Mouse (Mus musculus): Measurements from ENCODE around the gene Tut1. TPM values are rescaled to one million over a fixed set of nuclear protein-coding genes. Genes with fewer than 3 reads are reported as not detected.

Tut1 gene
- total and polyA plus RNA-seq, 3 experiments = 54.6 to 68.2 TPM; not detected in 1

- no peak for TF ChIP-seq ETS1 (IDR thresholded peaks at IDR 0.05; ENCODE audit: low read depth, low read length)
- no peak for TF ChIP-seq NELFE (IDR thresholded peaks at IDR 0.05; ENCODE audit: low read depth, low read length)
- TF ChIP-seq MAZ (IDR thresholded peaks at IDR 0.05; ENCODE audit: low read depth, low read length) = no peak
- peak overlapping the region; percentile 88 for H3K27ac ChIP-seq (ENCODE audit: control insufficient read depth, low read depth, low read length)
- DNase-seq (ENCODE audit: low read depth, low spot score) = no peak
- peaks cover 1 to 13% of the 10 kb centered on the region in 2 experiments for H3K36me3 ChIP-seq (ENCODE audit: control insufficient read depth in 1 of 2, insufficient read depth in 2 of 2, low read length in 2 of 2)
- peak overlapping the region; percentile 83 to 91 for H3K4me3 ChIP-seq (ENCODE audit: control insufficient read depth in 1 of 2, insufficient read depth in 1 of 2, low read depth in 2 of 2, low read length in 2 of 2)
- H3K79me2 ChIP-seq (ENCODE audit: control insufficient read depth, insufficient read depth, low read length, poor library complexity) = peaks cover 16% of the 10 kb centered on the region
- peak overlapping the region; percentile 92 for H3K9ac ChIP-seq (ENCODE audit: control insufficient read depth, low read depth, low read length, poor library complexity, severe bottlenecking)
- H3K27me3 ChIP-seq (ENCODE audit: control insufficient read depth in 1 of 2, insufficient read depth in 2 of 2, low read length in 2 of 2) = no peaks in the 10 kb centered on the region
- H3K4me1 ChIP-seq (ENCODE audit: control insufficient read depth in 1 of 2, insufficient read depth in 2 of 2, low read length in 2 of 2) = peaks cover 8 to 10% of the 10 kb centered on the region in 2 experiments; a peak in 3 of 4 replicates
- no peaks in the 10 kb centered on the region for H3K9me3 ChIP-seq (replicated peaks; ENCODE audit: insufficient read depth, low read length)
These were observed 34.0 kb upstream of the Tut1 start for GRCm38 (mm10) chr19:8919684-8920072.

DNA sequence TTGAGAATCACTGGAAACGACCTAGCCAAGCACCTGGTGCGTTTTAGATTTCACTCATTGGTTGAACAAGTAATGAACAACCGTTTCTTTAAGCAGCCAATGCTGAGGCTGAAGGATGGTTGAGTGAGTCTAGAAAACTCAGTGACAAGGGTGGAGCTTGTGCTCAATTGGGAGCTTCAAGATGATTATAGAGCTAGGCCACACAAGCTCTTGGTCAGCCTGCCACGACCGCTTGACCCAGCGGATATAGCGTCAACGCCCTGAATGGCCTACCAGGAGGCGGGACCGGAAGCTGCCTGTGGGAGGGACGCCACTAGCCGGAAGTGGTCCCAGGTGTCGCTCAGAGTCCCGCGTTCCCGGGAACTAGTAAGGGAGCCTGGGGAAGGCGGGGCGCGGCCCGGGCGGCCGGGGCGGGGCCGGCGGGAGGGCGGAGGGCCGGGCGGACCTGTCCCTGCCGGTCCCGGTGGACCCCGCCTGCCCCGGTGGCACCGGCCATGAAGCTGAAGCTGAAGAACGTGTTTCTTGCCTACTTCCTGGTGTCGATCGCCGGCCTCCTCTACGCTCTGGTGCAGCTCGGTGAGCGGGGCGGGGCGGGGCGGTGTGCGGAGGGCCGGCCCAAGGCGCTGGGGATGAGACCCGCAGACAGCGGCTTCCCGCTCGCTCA is 33.4 kb upstream of the Tut1 start, which contains the start of gene B3gat3:
B3gat3 (plus strand) TSS at position 302 of the 664 bp plus-strand sequence.
- peaks cover 8 to 10% of the 10 kb centered on the region in 2 experiments; a peak in 3 of 4 replicates for H3K4me1 ChIP-seq (ENCODE audit: control insufficient read depth in 1 of 2, insufficient read depth in 2 of 2, low read length in 2 of 2)
- H3K36me3 ChIP-seq (ENCODE audit: control insufficient read depth in 1 of 2, insufficient read depth in 2 of 2, low read length in 2 of 2) = peaks cover 1 to 13% of the 10 kb centered on the region in 2 experiments; a peak in 3 of 4 replicates
- peak; percentile 91 for DNase-seq (ENCODE audit: low read depth, low spot score)
- no peaks in the 10 kb centered on the region for H3K27me3 ChIP-seq (ENCODE audit: control insufficient read depth in 1 of 2, insufficient read depth in 2 of 2, low read length in 2 of 2)
- H3K9ac ChIP-seq (ENCODE audit: control insufficient read depth, low read depth, low read length, poor library complexity, severe bottlenecking) = peak within 1 kb of the TSS; percentile 92
- H3K79me2 ChIP-seq (ENCODE audit: control insufficient read depth, insufficient read depth, low read length, poor library complexity) = peaks cover 16% of the 10 kb centered on the region
- peak within 1 kb of the TSS; percentile 83 to 91 for H3K4me3 ChIP-seq (ENCODE audit: control insufficient read depth in 1 of 2, insufficient read depth in 1 of 2, low read depth in 2 of 2, low read length in 2 of 2)
- peak within 1 kb of the TSS; percentile 88 for H3K27ac ChIP-seq (ENCODE audit: control insufficient read depth, low read depth, low read length)
- no peaks in the 10 kb centered on the region for H3K9me3 ChIP-seq (replicated peaks; ENCODE audit: insufficient read depth, low read length)
- TF ChIP-seq TCF12 (IDR thresholded peaks at IDR 0.05; ENCODE audit: low read depth, low read length) (0 out of 2 replicates have a peak, but pooled peaks have one; percentile 34), ELF1 (IDR thresholded peaks at IDR 0.05; ENCODE audit: low read depth, low read length) (peak; percentile 81), TBP (IDR thresholded peaks at IDR 0.05; ENCODE audit: low read depth, low read length) (peak; percentile 45; the same call in 1 of the 2 replicates), RCOR1 (IDR thresholded peaks at IDR 0.05; ENCODE audit: low read depth, low read length) (no peak), CTCF (IDR thresholded peaks at IDR 0.05 in 2 of 3, conservative IDR thresholded peaks at IDR 0.05 in 1 of 3; ENCODE audit: control insufficient read depth in 1 of 3, insufficient read depth in 1 of 3, low read depth in 2 of 3, low read length in 3 of 3, poor library complexity in 1 of 3, severe bottlenecking in 1 of 3) (no peak), TAL1 (IDR thresholded peaks at IDR 0.05; ENCODE audit: low read length) (no peak), SMC3 (IDR thresholded peaks at IDR 0.05; ENCODE audit: low read depth, low read length) (0 out of 2 replicates have a peak, but pooled peaks have one; percentile 6), UBTF (IDR thresholded peaks at IDR 0.05; ENCODE audit: borderline replicate concordance, insufficient read depth, low read depth, low read length) (no peak), MYB (IDR thresholded peaks at IDR 0.05; ENCODE audit: low read depth, low read length) (no peak), MEF2A (IDR thresholded peaks at IDR 0.05; ENCODE audit: extremely low read depth, insufficient replicate concordance, low read depth, low read length, poor library complexity, severe bottlenecking) (no peak), CHD1 (IDR thresholded peaks at IDR 0.05; ENCODE audit: low read depth, low read length) (no peak), MAZ (IDR thresholded peaks at IDR 0.05; ENCODE audit: low read depth, low read length) (peak; percentile 49; the same call in 1 of the 2 replicates), BHLHE40 (IDR thresholded peaks at IDR 0.05; ENCODE audit: borderline replicate concordance, low read depth, low read length) (no peak), SIN3A (IDR thresholded peaks at IDR 0.05; ENCODE audit: low read length) (peak; percentile 71), ZNF384 (IDR thresholded peaks at IDR 0.05; ENCODE audit: low read depth, low read length) (no peak), MAX (IDR thresholded peaks at IDR 0.05; ENCODE audit: low read length) (no peak), EP300 (IDR thresholded peaks at IDR 0.05; ENCODE audit: low read depth in 1 of 2, low read length in 2 of 2) (no peak; a peak in 1 of 4 replicates), ETS1 (IDR thresholded peaks at IDR 0.05; ENCODE audit: low read depth, low read length) (no peak; the same call in 1 of the 2 replicates), ZMIZ1 (IDR thresholded peaks at IDR 0.05; ENCODE audit: low read depth, low read length) (peak; percentile 63; the same call in 1 of the 2 replicates), KAT2A (conservative IDR thresholded peaks at IDR 0.05; ENCODE audit: low read depth, low read length) (no peak; the same call in 1 of the 2 replicates), USF1 (IDR thresholded peaks at IDR 0.05; ENCODE audit: low read depth, low read length) (0 out of 2 replicates have a peak, but pooled peaks have one; percentile 12), CHD2 (IDR thresholded peaks at IDR 0.05; ENCODE audit: low read length) (no peak), ZC3H11A (IDR thresholded peaks at IDR 0.05; ENCODE audit: low read depth, low read length) (no peak), POLR2AphosphoS2 (IDR thresholded peaks at IDR 0.05; ENCODE audit: low read length) (peak; percentile 80; the same call in 1 of the 2 replicates), ZKSCAN1 (IDR thresholded peaks at IDR 0.05; ENCODE audit: low read depth, low read length) (no peak), JUND (IDR thresholded peaks at IDR 0.05; ENCODE audit: low read depth, low read length) (no peak), GABPA (IDR thresholded peaks at IDR 0.05; ENCODE audit: low read depth, low read length) (no peak), E2F4 (IDR thresholded peaks at IDR 0.05; ENCODE audit: borderline replicate concordance, low read depth, low read length) (0 out of 2 replicates have a peak, but pooled peaks have one; percentile 53)

All from MEL (cell line).